Mouse (Mus musculus) CD4-positive, CD25-positive, alpha-beta regulatory T cell, adult 2 months (primary cell): ENCODE measurements around the gene Cenpo.

ENCODE experiments used
- DNase-seq: peaks from one replicate; pipeline ENCODE4 v3.0.0-alpha.2; 2012; ENCODE audit warnings: low read depth, low spot score

Gene Cenpo

DNA sequence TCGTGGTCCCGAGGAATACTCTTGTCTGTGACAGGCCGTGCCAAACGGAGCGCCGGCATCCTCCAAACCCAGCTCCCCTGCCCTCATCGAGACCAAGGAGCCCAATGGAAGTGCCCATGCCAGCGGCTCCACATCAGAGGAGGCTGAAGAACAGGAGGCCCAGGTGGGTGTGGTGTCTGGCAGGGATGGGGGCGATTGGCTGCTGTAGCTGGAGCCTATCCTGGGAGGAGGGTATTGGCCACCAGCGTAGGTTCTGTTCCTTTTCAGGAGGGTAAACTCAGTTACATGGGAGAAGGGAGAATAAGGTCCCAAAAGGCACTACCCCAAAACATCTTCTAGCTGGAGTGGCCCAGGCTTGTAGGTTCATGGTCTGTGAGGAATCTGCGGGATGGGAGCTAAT is 34.8 kb downstream of the Cenpo start:
- DNase-seq: no peak

- no peak for DNase-seq
Observed at GRCm38 (mm10) chr12:4198702-4199101, 35.4 kb downstream of the Cenpo start.

DNA sequence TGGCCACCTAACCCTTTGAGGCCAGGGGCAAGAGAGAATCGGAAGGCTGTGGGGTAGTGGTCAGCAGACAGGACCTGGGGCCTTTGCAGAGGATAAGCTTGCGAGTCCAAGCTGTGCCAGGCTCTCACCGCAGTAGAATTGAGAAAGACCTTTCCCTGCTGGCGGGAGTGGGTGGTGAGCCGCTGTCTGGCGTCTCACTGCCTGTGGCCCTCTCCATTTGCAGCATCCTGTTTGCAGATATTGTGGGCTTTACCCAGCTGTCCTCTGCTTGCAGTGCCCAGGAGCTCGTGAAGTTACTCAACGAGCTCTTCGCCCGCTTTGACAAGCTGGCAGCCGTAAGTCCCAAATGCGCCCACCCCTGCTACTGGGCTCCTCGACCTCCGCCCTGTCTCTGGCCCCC is 39.5 kb downstream of the Cenpo start:
- DNase-seq: no peak

DNA sequence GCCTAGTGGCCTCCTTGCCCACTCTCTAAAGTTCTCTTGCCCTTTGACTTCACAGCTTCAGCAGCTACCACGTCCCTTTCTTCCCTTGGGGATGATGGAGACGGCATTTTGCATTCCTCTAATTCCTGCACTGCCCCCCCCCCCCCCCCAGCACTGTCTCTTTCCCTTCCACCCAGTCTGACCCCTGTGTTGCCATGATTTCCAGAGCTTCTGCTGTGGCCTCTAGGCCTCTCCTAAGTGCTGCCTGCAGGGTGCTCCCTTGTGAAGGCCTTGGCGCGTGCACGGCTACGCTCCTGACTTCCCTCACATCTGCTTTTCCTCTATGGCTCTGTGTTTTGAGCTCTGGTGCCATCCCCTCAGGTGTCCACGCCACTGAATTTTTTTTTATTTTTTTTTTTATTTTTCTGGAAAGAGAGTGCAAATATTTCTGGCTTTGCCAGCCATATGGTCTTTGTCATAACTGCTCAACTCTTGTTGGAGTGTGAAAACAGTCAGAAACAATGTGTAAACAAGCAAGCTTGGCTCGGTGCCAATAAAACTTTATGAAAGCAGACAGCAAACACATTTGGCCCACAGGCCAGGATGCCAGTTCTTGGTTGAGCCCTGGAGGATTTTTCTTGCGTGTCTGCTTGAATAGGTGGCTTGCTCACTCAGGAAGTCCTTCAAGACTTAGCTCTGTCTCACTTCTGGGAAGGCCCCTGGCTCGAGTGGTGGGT is 40.9 kb downstream of the Cenpo start:
- no peak for DNase-seq

- no peak for DNase-seq
Observed at GRCm38 (mm10) chr12:4192514-4192913, 41.6 kb downstream of the Cenpo start.

DNA sequence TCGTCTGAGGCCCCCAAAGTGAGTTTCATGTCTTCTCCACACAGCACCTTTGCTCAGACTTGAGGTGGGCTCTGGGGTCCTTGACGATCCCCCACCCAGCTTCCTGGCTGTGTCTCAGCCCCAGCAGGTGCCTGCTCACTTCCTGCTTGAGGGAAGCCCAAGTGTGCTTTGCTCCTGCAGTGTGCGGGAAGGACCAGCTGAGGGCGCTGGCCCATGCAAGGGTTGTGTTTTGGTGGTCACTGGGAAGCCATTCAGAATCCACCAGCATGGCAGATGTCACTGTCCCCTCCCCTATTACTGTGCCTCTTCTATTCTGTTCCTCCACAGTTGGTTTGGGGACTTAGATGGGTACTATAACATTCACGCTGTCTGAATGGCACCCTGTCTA is 45.0 kb downstream of the Cenpo start:
- DNase-seq: peak; percentile 37

GRCm38 (mm10) chr12:4188171-4189059 is 45.7 kb downstream of the Cenpo start:
- DNase-seq: peak; percentile 8

DNA sequence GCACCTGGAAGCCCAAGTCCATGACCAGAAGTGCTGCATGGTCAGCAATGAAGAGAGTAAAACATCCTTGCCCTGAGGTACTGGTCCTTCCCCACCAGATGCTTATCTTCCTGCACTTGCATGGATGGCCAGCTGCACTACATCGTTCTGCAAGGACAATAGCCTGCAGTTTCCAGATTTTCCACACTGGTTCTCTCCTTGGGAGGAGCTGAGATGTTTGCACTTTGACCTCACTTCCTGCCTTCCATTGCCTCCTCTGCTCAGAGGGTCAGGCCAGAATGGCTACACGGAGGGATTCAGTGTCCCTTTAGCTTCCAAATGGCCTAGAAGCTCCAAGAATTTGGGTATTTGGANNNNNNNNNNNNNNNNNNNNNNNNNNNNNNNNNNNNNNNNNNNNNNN is 49.4 kb downstream of the Cenpo start:
- DNase-seq: no peak

DNA sequence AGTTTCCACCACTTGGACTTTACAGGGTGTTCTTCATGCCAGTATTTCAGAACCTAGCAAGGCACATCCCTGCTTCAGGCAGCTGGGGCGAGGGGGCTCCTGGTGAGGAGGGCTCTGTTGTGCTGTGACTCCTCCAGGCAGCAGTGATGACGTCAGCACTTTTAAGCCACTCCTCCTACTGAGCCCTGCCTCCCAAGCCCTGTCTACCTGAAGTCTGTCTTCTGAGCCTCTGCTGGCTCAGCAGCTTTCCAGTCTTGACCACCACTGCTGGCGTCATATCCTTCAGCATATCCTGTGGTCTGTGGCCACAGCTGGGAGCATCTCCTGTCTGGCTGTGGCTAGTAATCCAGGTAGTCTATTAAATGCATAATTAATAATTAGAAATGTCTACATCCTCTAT is 53.6 kb downstream of the Cenpo start:
- DNase-seq: peak; percentile 15

DNA sequence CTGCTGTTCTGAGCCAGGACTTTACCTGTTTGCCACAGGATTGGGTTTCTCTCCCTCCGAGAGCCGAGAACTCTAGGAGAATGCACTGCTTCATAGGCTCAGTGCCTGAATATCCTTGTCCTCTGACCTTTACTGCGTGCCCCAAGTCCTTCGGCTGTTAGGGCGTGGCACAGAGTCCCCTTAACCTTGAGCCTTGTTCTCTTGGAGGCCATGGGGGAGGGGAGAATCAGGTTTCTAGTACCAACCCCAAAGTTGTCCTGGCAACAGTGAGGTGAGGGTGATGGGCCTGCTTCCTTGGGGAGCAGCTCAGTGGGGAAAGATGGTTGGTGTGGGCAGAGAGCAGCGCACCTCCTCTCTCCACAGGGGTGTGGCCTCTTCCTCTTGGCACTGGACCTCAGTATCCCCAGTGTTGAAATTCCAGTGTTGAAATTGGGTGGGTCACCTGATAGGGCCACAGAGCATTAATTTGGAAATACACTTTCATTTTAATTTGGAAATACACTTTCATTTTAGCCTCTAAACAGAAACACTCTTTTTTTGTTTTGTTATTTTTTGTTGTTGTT is 54.3 kb downstream of the Cenpo start:
- DNase-seq: no peak

- no peak for DNase-seq
Observed at GRCm38 (mm10) chr12:4178839-4179238, 55.3 kb downstream of the Cenpo start.

- DNase-seq: no peak
Observed at GRCm38 (mm10) chr12:4173108-4173790, 60.8 kb downstream of the Cenpo start.

- DNase-seq: no peak
Observed at GRCm38 (mm10) chr12:4169622-4170021, 64.5 kb downstream of the Cenpo start.

GRCm38 (mm10) chr12:4169058-4169457 is 65.0 kb downstream of the Cenpo start:
- no peak for DNase-seq

- DNase-seq: no peak
Observed at GRCm38 (mm10) chr12:4166970-4167369, 67.1 kb downstream of the Cenpo start.

DNA sequence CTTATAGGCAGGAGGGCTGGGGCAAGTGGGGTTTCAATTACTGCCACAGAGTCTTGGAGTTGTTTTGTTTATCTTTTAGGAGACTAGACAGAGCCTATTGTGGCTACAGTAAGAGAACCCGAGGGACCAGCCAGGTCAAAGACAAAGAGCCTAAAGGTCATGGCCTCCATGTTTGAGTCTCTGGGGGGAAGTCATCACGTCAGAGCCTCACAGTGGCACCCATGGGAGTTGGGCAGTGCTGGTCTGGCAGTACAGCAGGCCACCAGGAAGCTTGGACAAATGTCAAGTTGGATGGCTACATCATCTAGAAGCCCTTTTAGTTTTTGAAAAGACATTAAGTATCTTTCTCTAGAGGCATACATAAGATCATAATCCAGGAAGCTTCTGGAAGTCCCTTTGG is 71.2 kb downstream of the Cenpo start:
- no peak for DNase-seq

DNA sequence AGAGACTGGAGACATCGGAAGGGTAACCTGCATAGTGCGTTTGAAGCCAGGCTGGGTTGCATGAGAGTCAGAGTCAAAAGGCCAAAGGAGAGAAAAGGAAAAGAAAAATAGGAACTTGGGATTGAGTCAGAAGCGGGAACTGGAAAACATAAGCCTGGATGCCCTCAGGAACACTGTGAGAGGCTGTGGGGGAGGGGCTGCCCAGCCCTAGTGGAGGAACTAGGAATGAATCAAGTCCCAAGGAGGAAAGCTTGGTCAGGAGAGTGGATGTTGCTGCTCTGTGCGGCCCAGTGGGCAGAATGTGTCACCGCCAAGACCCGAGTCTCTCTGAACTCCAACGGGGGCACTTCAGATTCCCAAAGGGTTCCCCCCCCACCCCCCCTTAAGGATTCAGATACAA is 73.8 kb downstream of the Cenpo start:
- no peak for DNase-seq

GRCm38 (mm10) chr12:4158868-4159632 is 75.0 kb downstream of the Cenpo start:
- no peak for DNase-seq

DNA sequence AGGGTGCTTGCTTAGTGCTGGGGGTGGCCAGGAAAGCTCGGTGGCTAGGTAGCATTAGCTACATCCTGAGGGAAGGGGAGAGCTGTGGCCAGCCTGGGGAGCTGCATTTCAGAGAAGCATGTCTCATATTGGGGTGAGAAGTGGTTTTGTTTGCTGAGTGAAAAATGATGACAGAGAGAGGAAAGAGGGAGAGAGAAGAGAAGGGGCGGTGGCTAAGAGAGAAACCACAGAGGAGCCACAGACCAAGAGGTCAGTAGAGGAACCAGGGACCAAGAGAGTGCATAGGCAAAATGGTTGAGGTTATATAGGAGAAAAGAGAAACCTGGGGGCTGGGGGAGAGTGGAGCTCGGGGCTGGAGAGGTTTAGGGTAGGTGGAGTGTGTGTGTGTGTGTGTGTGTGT is 75.9 kb downstream of the Cenpo start:
- no peak for DNase-seq

- DNase-seq: no peak
Observed at GRCm38 (mm10) chr12:4157466-4157865, 76.6 kb downstream of the Cenpo start.

DNA sequence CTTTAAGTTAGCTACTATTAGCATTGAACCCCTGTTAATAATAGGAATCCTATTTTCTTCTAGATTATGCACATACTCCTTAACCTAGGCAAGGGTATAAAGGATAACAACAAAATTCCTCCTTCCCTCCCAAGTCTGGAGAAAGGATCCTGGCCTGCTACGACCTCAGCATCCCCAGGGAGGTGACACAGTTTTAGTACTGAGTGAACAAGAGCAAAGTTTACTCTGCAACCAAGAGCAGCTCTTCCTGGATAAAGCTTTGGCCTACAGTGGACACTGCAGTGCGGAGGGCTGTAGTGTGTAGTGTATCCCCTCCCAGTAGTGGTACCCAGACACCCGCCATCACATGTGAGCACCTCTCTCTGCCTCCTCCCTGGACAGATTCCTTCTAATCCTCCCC is 82.1 kb downstream of the Cenpo start:
- no peak for DNase-seq
